Mouse (Mus musculus): Measurements from ENCODE around the gene Tspan7.
A peak's percentile ranks its signal among the peaks of the same experiment; 100 is the strongest.

Tspan7 gene

DNA sequence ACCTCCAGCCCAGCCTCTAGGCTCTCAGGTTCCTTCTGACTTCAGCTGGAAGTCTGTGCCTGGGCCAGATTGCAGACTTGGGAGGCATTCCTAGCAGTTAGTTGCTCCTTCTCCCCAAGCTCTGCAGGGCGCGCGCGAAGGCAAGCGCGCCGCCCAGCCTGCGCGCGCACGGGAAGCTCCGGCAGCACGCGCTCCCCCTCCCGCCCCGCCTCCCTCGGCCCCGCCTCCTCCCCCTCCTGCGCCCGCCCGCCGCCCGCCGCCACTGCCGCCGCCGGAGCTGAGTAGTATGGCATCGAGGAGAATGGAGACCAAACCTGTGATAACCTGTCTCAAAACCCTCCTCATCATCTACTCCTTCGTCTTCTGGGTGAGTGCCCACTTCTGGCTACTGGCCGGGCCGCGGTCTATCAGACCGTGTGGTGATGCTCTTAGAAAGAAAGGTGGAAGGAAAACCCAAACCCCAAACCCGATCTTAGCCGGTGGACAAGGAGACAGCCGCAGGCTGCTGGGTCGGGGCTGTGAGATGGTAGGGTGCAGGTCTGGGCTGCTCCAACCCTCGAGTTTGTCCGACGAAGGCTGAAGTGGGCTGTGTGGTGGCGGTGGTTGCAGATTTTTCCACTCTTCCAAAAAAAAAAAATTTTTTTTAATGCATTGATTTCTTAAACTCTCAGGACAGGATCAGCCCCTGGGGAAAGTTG is at the start of gene Tspan7:
Gene Tspan7, plus strand, starts transcription at position 287 of the 698 bp plus-strand sequence.
- DNase-seq (ENCODE audit: low read depth, low spot score) = peak; percentile 87

DNA sequence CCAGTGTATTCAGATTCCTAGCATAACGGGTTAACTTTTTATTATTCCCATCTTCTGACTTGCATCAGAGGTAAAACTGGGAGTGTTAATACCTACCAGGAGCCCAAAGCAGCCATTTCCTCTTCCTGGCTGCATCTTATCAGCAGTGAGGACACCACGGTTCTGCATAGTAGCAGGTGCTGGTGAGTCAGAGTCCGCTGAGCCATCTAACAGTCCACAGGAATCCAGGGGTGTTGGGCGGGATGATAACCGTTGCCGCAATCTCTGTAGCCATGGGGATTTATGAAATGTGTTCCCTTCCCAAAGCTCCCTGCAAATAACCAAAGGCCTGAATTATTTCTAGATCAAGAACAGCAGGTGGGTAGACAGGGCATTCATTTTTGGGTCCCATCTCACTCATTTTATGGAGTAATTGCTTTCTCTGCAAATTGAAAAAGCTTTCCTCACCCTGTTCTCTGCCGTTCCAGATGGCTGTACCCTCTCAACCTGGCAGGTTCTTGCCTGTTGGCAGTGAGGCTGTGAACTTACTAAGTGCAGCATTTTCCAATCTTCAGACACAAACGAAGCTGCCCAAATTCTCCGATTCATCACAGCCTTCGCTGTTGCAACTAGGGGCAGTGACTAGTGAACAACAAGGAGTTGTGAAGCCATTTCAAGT is 35.5 kb upstream of the Tspan7 start:
- DNase-seq (ENCODE audit: low read depth, low spot score) = peak; percentile 94

DNA sequence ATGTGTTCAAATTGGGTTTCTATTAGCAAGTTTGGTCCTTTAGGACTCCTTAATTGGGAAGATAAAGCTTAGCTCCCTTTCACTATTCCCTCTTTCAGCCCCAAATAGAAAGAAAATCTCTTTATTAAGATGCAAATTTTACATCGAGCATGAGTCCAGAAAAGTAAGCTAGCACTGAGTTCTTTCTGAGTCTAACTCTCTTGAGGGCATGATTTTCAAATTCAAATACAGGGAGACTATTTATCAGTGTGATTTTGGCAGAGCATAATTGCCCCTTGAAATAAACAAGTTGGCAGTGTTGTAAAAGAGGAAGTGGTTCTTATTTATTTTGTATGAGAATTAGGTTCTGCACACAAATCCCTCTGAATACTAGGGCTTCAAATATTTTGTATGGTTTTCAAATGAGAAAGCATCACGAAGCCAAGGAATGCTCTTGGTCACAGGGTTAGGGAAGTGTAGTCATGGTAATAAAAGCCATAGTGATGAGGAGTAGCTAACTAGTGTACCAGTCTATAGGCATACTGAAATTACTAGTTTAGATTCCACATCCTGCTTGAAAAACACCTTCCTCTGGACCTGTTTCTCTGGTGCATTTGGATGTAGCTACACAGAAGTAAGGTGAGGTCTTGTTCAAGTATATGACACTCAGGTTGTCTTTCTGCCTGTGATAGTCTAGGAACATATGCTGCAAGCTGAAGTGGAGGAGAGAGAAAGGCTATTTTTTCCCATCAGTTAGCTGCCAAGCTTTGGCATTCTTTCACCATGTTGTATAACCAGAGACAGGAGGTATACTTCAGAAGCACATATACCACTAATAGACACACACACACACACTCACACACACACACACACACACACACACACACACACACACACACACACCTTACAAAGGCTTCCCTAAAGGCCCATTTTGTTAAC is 34.6 kb upstream of the Tspan7 start:
- peak; percentile 93 for DNase-seq (ENCODE audit: low read depth, low spot score)

DNA sequence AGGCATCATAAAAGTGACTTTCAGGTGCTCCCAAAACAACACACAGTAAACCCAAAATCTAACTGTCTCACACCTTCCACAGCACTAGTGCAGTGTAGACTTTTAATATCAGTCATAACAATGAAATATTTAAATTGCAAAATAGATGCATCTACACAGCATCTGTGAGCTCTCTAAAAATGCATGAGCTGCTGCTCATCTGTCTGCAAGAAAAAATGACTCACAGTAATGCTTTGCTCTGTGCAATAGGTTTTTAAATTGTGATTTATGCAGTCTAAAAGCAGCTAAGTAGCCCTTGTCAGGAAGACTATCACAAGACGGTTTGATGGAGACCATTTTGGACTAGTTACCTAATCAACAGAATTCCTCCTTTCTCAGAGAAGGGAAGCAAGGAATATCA is 31.2 kb upstream of the Tspan7 start:
- peak; percentile 19 for DNase-seq (ENCODE audit: low read depth, low spot score)

DNA sequence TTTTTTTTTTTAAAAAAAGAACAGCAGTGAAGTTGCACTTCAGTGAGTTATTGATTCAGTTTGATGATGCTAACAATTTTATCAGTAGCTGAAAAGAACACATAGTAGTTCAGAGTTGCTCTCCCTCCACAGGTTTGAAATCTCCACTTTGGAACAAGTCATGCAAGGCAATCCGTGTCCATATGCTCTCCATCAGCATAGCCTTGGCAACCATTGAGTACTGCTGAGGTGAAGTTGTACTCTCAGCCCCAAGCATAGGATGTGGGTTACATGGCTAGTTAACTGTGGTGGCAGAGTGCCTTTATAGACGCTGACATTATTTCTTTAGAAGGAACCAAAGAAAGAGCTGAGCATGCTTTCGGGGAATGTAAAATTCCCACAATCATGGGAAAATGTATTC is 27.7 kb upstream of the Tspan7 start:
- peak; percentile 53 for DNase-seq (ENCODE audit: low read depth, low spot score)

DNA sequence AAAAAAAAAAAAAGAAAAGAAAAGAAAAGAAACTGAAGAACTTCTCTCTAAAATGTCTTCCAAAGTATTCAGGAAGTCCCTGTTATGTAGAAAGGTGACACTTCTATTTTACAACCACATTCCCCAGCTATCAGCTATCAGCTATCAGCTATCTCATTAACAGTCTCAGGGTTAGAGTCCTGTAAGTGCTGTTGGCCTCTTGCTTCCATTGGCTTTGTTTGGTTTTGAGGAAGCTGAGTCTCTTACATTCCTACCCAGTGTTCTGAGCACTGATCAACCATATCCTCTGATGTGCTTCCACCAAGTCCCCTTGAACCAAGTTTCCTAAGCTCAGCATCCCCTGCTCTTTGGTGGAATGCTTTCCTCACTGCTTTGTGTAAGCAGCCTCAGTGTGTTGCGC is 7.9 kb upstream of the Tspan7 start:
- DNase-seq (ENCODE audit: low read depth, low spot score) = no peak

DNA sequence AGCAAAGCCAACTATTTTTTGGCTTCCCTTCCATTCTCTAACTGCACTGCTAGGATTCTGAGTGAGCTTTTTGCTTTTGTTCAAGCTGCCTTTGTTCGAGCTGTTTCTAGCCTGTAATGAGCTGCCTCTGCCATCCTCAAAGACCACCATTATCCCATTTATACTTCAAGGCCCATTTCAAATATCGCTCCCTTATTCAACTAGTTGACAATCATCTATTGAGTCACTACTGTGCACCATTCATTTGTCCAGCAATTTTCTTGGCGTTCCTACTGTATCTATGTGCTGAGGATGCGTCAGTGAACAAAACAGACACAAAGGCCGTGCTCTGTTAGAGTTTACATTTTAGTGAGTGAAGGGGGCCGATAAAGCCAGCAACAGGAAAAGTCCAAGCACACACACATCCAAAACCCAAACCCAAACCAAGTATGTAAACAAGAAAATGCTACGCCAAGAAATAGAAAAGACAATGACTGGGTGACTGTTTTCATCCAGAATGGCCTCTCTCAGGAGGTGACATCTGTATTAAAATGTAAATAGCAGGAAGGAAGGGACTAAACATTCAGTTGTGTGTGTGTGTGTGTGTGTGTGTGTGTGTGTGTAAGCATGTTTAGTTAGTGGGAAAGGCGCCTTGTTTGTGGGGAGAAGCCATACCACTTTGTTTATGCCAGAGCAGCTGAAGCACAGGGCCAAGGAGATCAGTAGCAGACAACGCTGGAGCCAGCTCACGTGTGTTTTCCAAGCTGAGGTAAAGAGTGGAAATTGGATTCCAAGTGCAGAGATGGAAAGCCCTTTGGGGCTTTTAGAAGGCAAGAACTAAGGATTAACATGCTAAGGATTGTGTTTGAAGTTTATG is 5.7 kb upstream of the Tspan7 start:
- peak; percentile 57 for DNase-seq (ENCODE audit: low read depth, low spot score)

DNA sequence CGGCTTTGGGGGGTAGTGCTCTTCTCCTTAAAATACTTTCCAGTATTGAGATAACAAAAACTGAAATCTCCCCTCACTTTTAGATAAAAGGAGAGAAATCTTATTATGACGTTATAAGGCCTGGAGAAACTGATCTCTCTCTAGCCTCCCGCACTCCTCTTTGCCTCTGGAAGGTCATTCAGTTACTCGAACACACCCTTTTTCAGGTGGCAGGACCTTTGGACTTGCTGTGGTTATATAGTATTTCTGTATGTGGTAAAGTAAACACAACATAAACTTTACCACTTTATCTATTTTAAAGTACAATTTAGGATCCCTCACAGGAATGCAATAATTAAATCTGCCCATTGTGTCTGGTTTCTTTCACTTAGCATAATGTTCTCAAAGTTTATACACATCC is 5.0 kb upstream of the Tspan7 start:
- no peak for DNase-seq (ENCODE audit: low read depth, low spot score)

DNA sequence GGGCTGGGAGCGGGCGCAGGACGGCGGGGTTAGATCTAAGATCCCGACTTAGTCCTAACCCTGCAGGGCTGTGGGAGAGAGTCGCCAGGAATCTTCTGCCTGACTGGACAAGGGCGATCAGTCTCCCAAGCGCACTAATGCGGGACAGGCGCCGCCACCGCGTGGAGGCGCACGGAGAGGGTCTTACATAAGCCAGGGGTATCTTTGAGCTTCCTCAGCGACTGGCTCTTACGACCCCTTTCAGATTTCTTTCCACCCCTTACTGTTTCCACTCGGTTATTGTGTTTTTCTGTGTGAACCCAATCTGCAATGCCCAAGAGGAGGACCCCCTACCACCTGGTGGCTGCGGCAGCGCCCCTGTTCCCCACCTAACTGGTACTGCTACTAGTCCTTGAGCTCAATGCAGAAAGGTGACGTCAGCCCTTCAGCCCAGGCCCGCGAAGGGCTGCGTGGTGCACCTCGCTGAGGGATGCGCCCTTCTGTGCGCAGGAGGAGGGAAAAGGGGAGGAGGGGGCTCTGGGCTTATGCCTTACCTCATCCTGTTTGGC is 780 bp downstream of the Tspan7 start:
- peak; percentile 88 for DNase-seq (ENCODE audit: low read depth, low spot score)

DNA sequence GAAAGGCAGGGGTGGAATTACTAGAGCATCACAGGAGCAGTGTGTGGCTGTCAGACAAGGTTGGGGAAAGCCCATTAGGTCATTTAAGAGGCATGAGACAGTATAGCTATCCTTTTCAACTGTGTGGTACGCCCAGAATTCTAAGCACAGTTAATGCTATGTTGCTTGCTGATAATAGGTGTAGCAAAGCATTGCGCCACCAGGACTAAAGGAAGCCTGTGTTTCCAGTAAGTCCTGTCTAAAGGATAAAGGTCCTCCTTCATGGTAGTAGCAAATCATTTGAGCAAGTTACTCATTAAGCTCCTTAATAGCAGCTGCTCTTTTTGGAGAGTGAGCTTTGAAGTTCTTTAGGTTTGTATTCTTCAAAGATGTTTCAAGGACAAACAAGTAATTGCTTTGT is 13.6 kb downstream of the Tspan7 start:
- no peak for DNase-seq (ENCODE audit: low read depth, low spot score)

DNA sequence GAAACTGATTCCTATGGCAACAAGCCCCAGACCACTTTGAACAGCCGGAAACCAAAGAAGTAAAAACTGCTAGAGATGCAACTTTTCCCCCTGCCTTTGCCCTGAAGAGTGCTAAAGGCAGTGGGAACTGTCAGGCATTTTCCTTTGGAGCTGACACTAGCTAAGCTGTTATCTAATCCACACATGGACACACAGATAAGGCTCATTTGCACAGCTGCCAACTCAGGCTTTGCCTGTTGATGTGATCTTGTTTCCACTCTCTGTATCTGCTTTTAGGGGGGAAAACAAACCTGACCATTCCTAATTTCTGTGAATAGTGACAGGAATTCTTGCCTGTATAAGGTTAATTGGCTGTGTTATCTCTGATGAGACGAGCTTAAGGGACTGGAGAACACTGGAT is 17.7 kb downstream of the Tspan7 start:
- no peak for DNase-seq (ENCODE audit: low read depth, low spot score)

DNA sequence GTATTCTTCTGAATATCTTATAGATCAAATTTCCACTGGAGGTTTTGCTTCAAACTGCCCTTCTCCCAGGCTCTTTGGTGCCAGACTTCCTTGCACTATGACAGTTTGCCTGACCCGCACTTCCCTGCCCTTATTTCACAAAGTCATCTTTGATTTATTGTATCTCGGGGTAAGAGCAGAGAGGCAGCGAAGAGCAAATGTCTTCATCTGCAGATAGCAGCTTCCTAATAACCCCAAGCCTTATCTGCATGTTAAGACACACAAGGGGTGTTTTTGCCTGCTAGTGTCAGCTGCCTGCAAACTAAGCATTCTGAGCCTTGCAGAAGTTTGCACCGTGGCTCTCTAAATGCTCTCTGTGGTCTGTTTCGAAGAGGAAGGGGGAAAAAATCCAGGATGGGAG is 29.5 kb downstream of the Tspan7 start:
- DNase-seq (ENCODE audit: low read depth, low spot score) = no peak

DNA sequence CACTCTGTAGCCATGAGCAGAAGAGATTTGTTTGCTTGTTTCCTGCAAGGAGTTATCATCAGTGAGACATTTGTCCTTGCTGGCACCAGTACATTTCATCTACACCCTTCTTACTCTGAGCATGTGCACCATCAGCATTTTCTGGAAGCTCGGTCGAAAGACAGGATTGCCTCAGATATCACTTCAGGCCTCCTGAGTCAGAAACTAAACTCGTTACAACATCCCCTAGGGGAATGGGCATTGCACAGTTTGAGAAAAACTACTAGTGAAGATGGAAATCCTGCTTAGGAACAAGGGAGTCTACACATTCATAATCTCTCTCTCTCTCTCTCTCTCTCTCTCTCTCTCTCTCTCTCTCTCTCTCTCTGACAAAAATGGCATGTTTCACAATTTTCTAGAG is 30.0 kb downstream of the Tspan7 start:
- DNase-seq (ENCODE audit: low read depth, low spot score) = peak; percentile 22

DNA sequence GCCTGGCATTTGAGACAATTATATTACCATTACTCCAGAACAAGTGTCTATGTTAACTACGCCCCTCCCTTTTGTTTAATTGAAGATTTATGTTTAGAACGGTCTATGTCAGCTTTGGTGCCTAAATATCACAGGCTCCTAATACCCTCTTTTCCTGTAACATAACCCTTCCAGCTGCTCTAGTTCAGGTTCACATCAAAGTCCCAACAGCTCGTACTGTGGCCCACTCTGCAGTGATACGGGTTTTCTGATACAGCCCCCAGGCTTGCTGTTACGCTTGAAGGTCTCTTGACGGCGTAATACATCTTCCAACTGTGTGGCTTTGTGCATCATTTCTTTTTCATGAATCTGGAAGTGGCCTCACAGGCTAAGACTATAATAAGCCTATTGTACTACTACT is 31.5 kb downstream of the Tspan7 start:
- DNase-seq (ENCODE audit: low read depth, low spot score) = no peak

DNA sequence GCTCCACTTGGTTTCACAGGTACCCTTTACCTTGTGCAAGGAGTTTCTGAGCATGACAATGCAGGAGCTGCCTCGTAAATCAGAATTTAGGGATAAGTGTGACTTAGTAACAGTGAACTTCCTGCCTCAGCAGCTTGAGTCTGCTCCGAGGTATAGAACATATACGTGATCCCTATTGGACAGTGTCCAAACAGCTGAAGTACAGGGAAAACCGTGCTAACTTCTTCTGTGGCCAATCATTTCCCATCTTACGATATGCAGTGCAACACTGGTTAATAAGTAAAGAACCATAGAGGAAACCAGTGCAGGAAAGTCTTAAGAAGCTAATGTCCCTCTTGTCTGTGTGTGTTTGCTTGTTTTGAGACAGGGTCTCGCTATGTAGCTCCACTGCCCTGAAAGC is 32.0 kb downstream of the Tspan7 start:
- DNase-seq (ENCODE audit: low read depth, low spot score) = no peak

DNA sequence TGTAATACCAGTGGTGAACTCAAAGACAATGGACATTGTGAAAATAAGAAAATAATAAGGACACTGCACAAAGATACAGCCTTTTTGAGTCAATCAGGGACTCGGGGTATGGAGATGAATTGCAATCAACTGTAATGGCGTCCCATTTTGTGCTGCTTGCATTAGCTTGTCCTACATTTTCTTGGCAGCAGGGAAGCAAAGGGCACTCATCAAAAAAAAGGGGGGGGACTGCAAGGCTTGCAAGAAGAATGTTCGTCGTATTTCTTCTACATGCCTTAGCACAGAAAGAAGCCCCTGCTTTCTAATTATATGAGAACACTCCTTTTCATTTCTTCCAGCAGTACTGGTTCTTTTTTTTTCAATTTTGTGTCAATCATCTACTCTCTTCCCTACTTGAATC is 32.8 kb downstream of the Tspan7 start:
- DNase-seq (ENCODE audit: low read depth, low spot score) = peak; percentile 33

DNA sequence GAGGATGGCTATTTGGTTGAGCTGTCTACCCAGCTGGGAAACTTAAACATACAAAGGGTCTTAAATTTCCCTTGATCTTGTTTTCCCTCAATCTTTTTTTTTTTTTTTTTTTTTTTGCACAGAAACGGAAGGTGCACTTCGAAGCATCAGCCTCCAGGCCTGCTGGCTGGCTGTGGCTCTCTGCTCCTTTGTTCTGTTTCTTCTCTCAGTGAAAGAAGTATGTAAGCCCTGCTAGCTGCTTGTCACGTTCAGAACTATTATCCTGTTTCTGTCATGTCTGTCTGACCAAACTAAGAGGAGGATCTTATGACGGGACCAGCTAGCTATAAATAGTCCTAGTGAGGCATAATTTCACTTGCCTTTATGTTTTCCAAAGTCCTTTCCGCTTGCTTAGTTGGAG is 33.6 kb downstream of the Tspan7 start:
- no peak for DNase-seq (ENCODE audit: low read depth, low spot score)

DNA sequence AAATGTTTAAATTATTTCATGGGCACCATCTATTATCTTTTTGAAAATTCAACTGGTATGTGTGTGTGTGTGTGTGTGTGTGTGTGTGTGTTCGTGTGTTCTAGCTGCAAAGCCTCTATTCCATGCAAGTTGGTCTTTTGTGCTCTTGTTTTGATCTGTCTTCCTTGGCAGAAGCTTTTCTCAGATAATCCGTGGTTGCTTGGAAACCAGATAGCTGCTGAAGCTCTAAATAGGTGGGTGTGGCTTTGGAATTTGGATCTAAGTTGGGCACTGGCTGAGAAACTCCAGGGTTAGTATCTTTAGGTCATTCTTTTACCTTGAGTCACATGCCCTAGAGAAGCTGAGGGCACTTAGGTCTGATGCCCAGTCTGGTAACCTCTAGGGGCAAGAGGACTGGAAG is 50.5 kb downstream of the Tspan7 start:
- DNase-seq (ENCODE audit: low read depth, low spot score) = no peak

DNA sequence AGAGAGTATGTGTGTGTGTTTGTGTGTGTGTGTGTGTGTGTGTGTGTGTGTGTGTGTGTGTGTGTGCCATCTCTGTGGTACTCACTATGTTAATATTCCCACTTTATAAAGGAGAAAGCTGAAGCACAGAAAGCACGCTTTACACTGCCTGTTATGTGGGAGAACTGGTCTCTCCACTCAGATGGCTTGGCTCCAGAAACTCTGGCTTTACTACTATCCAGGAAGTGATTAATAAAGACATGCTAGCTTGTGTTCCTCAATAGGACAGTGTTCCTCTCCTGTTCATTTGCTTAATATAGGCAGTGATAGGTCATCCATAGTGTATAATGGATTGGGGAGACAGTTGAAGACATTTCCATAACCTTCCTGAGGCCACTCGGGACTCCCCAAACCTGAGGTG is 54.1 kb downstream of the Tspan7 start:
- no peak for DNase-seq (ENCODE audit: low read depth, low spot score)

DNA sequence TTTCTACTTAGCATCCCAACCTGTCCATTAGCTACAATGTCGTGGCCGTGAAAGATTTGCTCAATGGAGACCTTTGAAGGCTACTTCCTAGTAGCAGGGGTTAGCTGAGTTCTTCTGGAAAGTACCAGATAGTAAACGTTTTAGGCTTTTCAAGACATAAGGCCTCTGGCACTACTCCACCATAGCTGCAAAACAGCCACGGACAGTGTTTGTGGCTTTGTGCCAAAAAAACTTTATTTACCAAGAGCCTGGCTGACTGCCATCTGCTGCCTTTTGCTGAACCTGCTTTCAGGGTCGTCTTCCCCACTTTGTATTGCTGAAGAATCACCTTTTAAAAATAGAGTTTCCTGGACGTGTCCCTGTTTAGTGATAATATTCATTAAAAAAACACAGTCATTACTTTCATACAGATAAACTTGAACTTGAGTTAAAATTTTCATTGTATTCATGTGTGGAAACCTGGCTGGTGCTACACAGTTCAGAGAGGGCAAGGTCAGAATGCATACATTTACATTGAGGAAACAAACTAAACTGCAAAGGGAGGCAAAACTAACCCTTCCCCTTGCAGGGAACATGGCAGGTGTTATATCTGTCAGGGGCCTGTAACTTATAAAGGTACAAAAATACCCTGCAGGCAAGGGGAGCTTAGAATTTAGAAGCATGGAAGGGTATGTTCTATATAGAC is 54.7 kb downstream of the Tspan7 start:
- no peak for DNase-seq (ENCODE audit: low read depth, low spot score)

DNA sequence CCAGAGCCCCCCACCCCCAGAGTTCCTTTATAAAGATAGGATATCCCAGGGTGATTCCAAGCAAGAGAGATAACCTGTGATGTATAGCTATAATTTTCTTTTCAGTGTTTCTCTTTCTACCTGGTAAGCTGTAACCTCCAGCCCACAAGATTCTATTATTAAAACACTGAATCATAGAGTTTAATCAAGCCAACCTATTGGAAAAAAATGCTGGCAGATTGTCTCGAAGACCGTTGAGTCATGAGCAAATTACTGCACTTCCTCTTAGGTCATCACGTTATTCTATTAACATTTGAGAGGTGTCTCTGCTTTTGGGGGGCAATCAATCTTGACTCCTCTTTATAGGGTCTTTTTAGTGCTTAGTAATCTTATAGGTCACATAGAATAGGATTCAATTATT is 61.9 kb downstream of the Tspan7 start:
- peak; percentile 51 for DNase-seq (ENCODE audit: low read depth, low spot score)
